Mouse (Mus musculus) kidney, postnatal 0 days (tissue): ENCODE measurements around the gene Ippk. TPM values are rescaled to one million over a fixed set of nuclear protein-coding genes. Genes with fewer than 3 reads are reported as not detected.

Experiments used
- ATAC-seq: fragments of 200-750 bp; cut with Nextera tagmentation; replicated peaks from 2 replicates; pipeline ENCODE4 v1.8.0; 2017; ENCODE audit warnings: low read depth, moderate number of reproducible peaks, moderate TSS enrichment, moderate library complexity; ENCODE audit not compliant: low FRiP score
- DNase-seq: peaks from one replicate; pipeline ENCODE4 v3.0.0-alpha.2; 2016; ENCODE audit warnings: low spot score
- H3K27ac ChIP-seq: fragments of 300-500 bp; sonication (generic); 2 replicates; pipeline ENCODE4 v1.5.1; 2014; ENCODE audit warnings: mild to moderate bottlenecking
- H3K27me3 ChIP-seq: fragments of 300-500 bp; sonication (generic); 2 replicates; pipeline ENCODE4 v1.6.1; 2014; ENCODE audit warnings: low read length, mixed read lengths; ENCODE audit not compliant: insufficient read depth
- H3K36me3 ChIP-seq: fragments of 300-500 bp; sonication (generic); 2 replicates; pipeline ENCODE4 v1.6.1; 2014; ENCODE audit warnings: low read length, mixed read lengths; ENCODE audit not compliant: insufficient read depth
- H3K4me1 ChIP-seq: fragments of 300-500 bp; sonication (generic); replicated peaks from 2 replicates; pipeline ENCODE4 v1.6.1; 2014; ENCODE audit warnings: antibody characterized with exemption, low read length, mixed read lengths; ENCODE audit not compliant: insufficient read depth
- H3K4me2 ChIP-seq: fragments of 300-500 bp; sonication (generic); 2 replicates; pipeline ENCODE4 v1.6.1; 2014; ENCODE audit warnings: mild to moderate bottlenecking, low read length, moderate library complexity, mixed read lengths
- H3K4me3 ChIP-seq: fragments of 300-500 bp; sonication (generic); replicated peaks from 2 replicates; pipeline ENCODE4 v1.5.1; 2014; ENCODE audit warnings: low read depth, low read length
- H3K9ac ChIP-seq: fragments of 300-500 bp; sonication (generic); 2 replicates; pipeline ENCODE4 v1.6.1; 2014; ENCODE audit warnings: low read depth, low read length
- H3K9me3 ChIP-seq: fragments of 300-500 bp; sonication (generic); replicated peaks from 2 replicates; pipeline ENCODE4 v1.6.1; 2016; ENCODE audit warnings: low read length, inconsistent platforms, mixed read lengths
- CTCF ChIP-seq: IDR thresholded peaks from 2 replicates; pipeline ENCODE4 v1.5.1; 2016; ENCODE audit warnings: antibody characterized with exemption, low read depth, mild to moderate bottlenecking, moderate library complexity
- WGBS: fragments of 180-500 bp; shearing (Covaris S2); extraction: QIAGEN DNeasy Blood & Tissue Kit; methylation state at CpG from one replicate; pipeline ENCODE4 v1.1.7; 2014; 5-methylcytosine and 5-hydroxymethylcytosine counted together
- polyA plus RNA-seq: library from polyadenylated mRNA; unstranded; fragments of >200 nt; fragmentation: Nextera tagmentation; extraction: Ambion mirVana; gene quantifications from 2 replicates; pipeline ENCODE4 v1.2.1, GENCODE M21; 2015

Ippk gene
- polyA plus RNA-seq, 1 experiment from 2014 or later, result 13.5 TPM

- no peaks in the 10 kb centered on the region for H3K9me3 ChIP-seq
- H3K4me2 ChIP-seq, result peak overlapping the region; percentile 72
- peak overlapping the region; percentile 64 for H3K9ac ChIP-seq
- H3K4me3 ChIP-seq, result peak overlapping the region; percentile 60
- no peaks in the 10 kb centered on the region for H3K36me3 ChIP-seq
- 16% methylated on average over 4 of the region's 4 CpGs for WGBS
- H3K27me3 ChIP-seq, result no peaks in the 10 kb centered on the region
- H3K27ac ChIP-seq, result no peak overlapping the region
- ATAC-seq, result no peak
- TF ChIP-seq CTCF, result no peak
- DNase-seq, result peak; percentile 10
- peaks cover 17% of the 10 kb centered on the region; the same call in 1 of the 2 replicates for H3K4me1 ChIP-seq
These were observed 910 bp downstream of the Ippk start for GRCm38 (mm10) chr13:49421959-49422358.

- Histone ChIP-seq H3K4me3 (no peak overlapping the region), H3K27me3 (no peaks in the 10 kb centered on the region), H3K4me1 (peaks cover 14% of the 10 kb centered on the region; the same call in 1 of the 2 replicates), H3K4me2 (no peak overlapping the region), H3K36me3 (no peaks in the 10 kb centered on the region), H3K27ac (no peak overlapping the region), H3K9ac (no peak overlapping the region), H3K9me3 (no peaks in the 10 kb centered on the region)
- no peak for DNase-seq
- ATAC-seq, result no peak
- no peak for TF ChIP-seq CTCF
- WGBS, result 82% methylated on average over 3 of the region's 3 CpGs
These were observed 5.7 kb downstream of the Ippk start for GRCm38 (mm10) chr13:49426736-49427135.

- Histone ChIP-seq H3K4me2 (no peak overlapping the region), H3K9ac (no peak overlapping the region), H3K4me3 (no peak overlapping the region), H3K4me1 (no peaks in the 10 kb centered on the region), H3K9me3 (no peaks in the 10 kb centered on the region), H3K27ac (no peak overlapping the region), H3K36me3 (no peaks in the 10 kb centered on the region), H3K27me3 (no peaks in the 10 kb centered on the region)
- WGBS, result 85% methylated on average over 1 of the region's 1 CpGs
- no peak for DNase-seq
- no peak for ATAC-seq
- no peak for TF ChIP-seq CTCF
These were observed 7.1 kb downstream of the Ippk start for GRCm38 (mm10) chr13:49428042-49428675.

GRCm38 (mm10) chr13:49430529-49430928 lies 9.5 kb downstream of the Ippk start:
- Histone ChIP-seq H3K4me2 (no peak overlapping the region), H3K4me3 (no peak overlapping the region), H3K27me3 (no peaks in the 10 kb centered on the region), H3K9ac (no peak overlapping the region), H3K9me3 (no peaks in the 10 kb centered on the region), H3K27ac (no peak overlapping the region), H3K4me1 (no peaks in the 10 kb centered on the region), H3K36me3 (peaks cover 7% of the 10 kb centered on the region; the same call in 1 of the 2 replicates)
- ATAC-seq (no peak), DNase-seq (peak; percentile 14)
- WGBS, result 42% methylated on average over 4 of the region's 4 CpGs
- no peak for TF ChIP-seq CTCF

- H3K36me3 ChIP-seq, result peaks cover 22% of the 10 kb centered on the region
- no peak overlapping the region for H3K4me2 ChIP-seq
- DNase-seq (no peak), ATAC-seq (no peak)
- H3K4me3 ChIP-seq, result no peak overlapping the region
- no peak overlapping the region for H3K9ac ChIP-seq
- 92% methylated on average over 2 of the region's 2 CpGs for WGBS
- H3K27ac ChIP-seq, result no peak overlapping the region
- H3K9me3 ChIP-seq, result no peaks in the 10 kb centered on the region
- H3K27me3 ChIP-seq, result no peaks in the 10 kb centered on the region
- TF ChIP-seq CTCF, result no peak
- H3K4me1 ChIP-seq, result no peaks in the 10 kb centered on the region
These were observed 12.4 kb downstream of the Ippk start for GRCm38 (mm10) chr13:49433268-49434029.

GRCm38 (mm10) chr13:49435745-49436144 lies 14.7 kb downstream of the Ippk start:
- 84% methylated on average over 1 of the region's 1 CpGs for WGBS
- DNase-seq, result no peak
- Histone ChIP-seq H3K9ac (no peak overlapping the region), H3K27ac (no peak overlapping the region), H3K4me1 (no peaks in the 10 kb centered on the region), H3K27me3 (no peaks in the 10 kb centered on the region), H3K4me3 (no peak overlapping the region), H3K36me3 (peaks cover 28% of the 10 kb centered on the region), H3K9me3 (no peaks in the 10 kb centered on the region), H3K4me2 (no peak overlapping the region)
- no peak for ATAC-seq
- TF ChIP-seq CTCF, result no peak
